Mouse (Mus musculus): Measurements from ENCODE around the gene Polg2. TPM values are rescaled to one million over a fixed set of nuclear protein-coding genes. Genes with fewer than 3 reads are reported as not detected.
"Not testable (repeated sequence)": the region's sequence is repeated elsewhere in the genome, so short reads cannot be mapped to it uniquely, and the experiment has no call there.

Gene Polg2
- polyA plus RNA-seq, 1 experiment from 2014 or later: 10.1 TPM

DNA sequence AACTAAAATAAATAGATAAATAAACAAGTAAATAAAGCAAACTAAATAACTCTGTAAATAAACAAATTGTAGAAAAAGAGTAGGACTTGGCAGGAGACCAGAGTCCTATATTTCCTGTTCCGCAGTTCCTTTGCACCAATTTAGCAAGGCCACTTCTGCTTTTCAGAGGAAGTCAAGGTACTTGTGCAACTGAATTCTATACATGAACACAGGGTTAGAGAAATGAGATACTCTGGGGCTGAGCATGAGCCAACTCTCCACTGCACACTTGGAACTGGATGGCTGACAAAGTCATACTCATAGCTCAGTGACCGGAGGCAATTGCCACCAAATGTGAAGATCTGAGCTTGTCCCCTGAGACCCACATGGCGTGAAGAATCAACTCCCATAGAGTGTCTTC is 20.3 kb downstream of the Polg2 start:
- Histone ChIP-seq H3K9ac (ENCODE audit: low read length) (no peak overlapping the region), H3K27ac (ENCODE audit: low read depth, low read length) (no peak overlapping the region), H3K36me3 (ENCODE audit: control insufficient read depth, insufficient read depth, low read length) (no peaks in the 10 kb centered on the region), H3K4me3 (ENCODE audit: low read depth, low read length) (no peak overlapping the region), H3K9me3 (replicated peaks; ENCODE audit: control insufficient read depth, low read length) (no peaks in the 10 kb centered on the region), H3K4me2 (ENCODE audit: low read length) (no peak overlapping the region), H3K27me3 (replicated peaks; ENCODE audit: control insufficient read depth, insufficient read depth, low read length) (no peaks in the 10 kb centered on the region), H3K4me1 (ENCODE audit: control insufficient read depth, insufficient read depth, low read length) (no peaks in the 10 kb centered on the region)
- DNase-seq (ENCODE audit: low spot score): no peak
- WGBS: 93% methylated on average over 3 of the region's 3 CpGs
- ATAC-seq: no peak

DNA sequence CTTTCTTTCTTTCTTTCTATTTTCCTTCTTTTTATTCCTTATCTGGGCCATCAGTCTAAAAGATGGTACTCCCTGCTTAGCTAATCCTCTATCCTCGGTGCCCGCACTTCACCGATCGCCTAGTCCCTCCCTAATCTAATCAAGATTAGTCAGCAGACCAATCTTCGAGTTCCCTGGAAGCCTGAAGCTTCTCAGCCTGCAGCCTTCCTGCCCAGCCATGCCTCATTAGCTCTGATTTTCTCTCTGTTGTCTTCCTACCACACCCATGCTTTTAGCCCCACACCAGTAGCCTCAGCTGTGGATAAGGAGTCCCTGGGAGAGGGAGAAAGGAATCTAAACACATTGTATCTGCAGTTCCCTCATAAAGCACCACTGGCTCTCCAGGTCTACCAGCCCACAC is 23.8 kb downstream of the Polg2 start:
- H3K9ac ChIP-seq (ENCODE audit: low read length): no peak overlapping the region
- DNase-seq (ENCODE audit: low spot score): no peak
- no peaks in the 10 kb centered on the region for H3K9me3 ChIP-seq (replicated peaks; ENCODE audit: control insufficient read depth, low read length)
- ATAC-seq: no peak
- no peak overlapping the region for H3K4me2 ChIP-seq (ENCODE audit: low read length)
- 21% methylated on average over 5 of the region's 5 CpGs for WGBS
- H3K27me3 ChIP-seq (replicated peaks; ENCODE audit: control insufficient read depth, insufficient read depth, low read length): no peaks in the 10 kb centered on the region
- no peak overlapping the region for H3K27ac ChIP-seq (ENCODE audit: low read depth, low read length)
- no peaks in the 10 kb centered on the region for H3K4me1 ChIP-seq (ENCODE audit: control insufficient read depth, insufficient read depth, low read length)
- H3K36me3 ChIP-seq (ENCODE audit: control insufficient read depth, insufficient read depth, low read length): no peaks in the 10 kb centered on the region
- H3K4me3 ChIP-seq (ENCODE audit: low read depth, low read length): no peak overlapping the region

DNA sequence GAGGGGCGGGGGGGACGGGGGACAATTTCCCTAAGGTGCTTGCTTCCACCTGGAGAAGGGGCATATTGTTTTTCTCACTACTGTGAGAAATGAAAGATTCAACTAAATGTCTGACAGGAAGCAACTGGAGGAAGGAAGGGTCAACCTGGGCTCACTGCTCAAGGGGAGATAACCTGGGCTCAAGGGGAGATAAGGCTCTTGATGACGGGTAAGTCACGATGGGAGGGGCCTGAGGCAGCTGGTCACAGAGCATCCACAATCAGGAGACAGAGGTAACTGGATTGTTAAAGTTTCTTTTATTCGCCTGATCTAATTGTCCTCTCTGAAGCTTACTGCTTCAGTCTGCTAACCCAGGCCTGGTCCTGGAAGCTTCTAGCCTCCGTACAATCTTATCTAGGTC is 26.0 kb downstream of the Polg2 start:
- Histone ChIP-seq H3K27me3 (replicated peaks; ENCODE audit: control insufficient read depth, insufficient read depth, low read length) (no peaks in the 10 kb centered on the region), H3K4me1 (ENCODE audit: control insufficient read depth, insufficient read depth, low read length) (no peaks in the 10 kb centered on the region), H3K9me3 (replicated peaks; ENCODE audit: control insufficient read depth, low read length) (no peaks in the 10 kb centered on the region), H3K4me2 (ENCODE audit: low read length) (no peak overlapping the region), H3K36me3 (ENCODE audit: control insufficient read depth, insufficient read depth, low read length) (no peaks in the 10 kb centered on the region), H3K27ac (ENCODE audit: low read depth, low read length) (no peak overlapping the region), H3K4me3 (ENCODE audit: low read depth, low read length) (no peak overlapping the region), H3K9ac (ENCODE audit: low read length) (no peak overlapping the region)
- ATAC-seq (no peak), DNase-seq (ENCODE audit: low spot score) (no peak)
- 85% methylated on average over 6 of the region's 6 CpGs for WGBS

DNA sequence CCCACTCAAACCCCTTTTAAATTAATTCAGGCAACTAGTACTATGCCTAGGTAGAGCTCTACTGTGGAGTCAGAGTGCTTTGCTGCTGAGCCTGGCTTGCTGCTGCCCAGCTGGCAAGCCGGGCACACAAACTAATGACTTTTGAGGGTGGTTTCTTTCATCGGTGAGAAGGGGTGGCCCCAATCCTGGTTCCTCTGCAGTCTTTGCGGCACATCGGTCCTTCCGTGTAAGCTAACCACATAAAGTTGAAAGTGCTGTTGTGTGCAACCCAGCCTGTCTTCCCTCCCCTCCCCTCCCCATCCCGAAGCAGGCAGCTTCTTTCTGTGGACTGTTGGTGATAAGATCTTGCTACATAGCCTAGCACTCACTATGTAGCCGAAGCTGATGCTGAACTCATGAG is 27.2 kb downstream of the Polg2 start:
- no peaks in the 10 kb centered on the region for H3K27me3 ChIP-seq (replicated peaks; ENCODE audit: control insufficient read depth, insufficient read depth, low read length)
- H3K4me1 ChIP-seq (ENCODE audit: control insufficient read depth, insufficient read depth, low read length): no peaks in the 10 kb centered on the region
- 0 out of 2 replicates have a peak, but pooled peaks cover 2% of the 10 kb centered on the region for H3K9me3 ChIP-seq (replicated peaks; ENCODE audit: control insufficient read depth, low read length)
- no peaks in the 10 kb centered on the region for H3K36me3 ChIP-seq (ENCODE audit: control insufficient read depth, insufficient read depth, low read length)
- ATAC-seq (no peak), DNase-seq (ENCODE audit: low spot score) (no peak)
- H3K27ac ChIP-seq (ENCODE audit: low read depth, low read length): no peak overlapping the region
- no peak overlapping the region for H3K4me2 ChIP-seq (ENCODE audit: low read length)
- no peak overlapping the region for H3K9ac ChIP-seq (ENCODE audit: low read length)
- H3K4me3 ChIP-seq (ENCODE audit: low read depth, low read length): no peak overlapping the region
- 90% methylated on average over 7 of the region's 7 CpGs for WGBS

DNA sequence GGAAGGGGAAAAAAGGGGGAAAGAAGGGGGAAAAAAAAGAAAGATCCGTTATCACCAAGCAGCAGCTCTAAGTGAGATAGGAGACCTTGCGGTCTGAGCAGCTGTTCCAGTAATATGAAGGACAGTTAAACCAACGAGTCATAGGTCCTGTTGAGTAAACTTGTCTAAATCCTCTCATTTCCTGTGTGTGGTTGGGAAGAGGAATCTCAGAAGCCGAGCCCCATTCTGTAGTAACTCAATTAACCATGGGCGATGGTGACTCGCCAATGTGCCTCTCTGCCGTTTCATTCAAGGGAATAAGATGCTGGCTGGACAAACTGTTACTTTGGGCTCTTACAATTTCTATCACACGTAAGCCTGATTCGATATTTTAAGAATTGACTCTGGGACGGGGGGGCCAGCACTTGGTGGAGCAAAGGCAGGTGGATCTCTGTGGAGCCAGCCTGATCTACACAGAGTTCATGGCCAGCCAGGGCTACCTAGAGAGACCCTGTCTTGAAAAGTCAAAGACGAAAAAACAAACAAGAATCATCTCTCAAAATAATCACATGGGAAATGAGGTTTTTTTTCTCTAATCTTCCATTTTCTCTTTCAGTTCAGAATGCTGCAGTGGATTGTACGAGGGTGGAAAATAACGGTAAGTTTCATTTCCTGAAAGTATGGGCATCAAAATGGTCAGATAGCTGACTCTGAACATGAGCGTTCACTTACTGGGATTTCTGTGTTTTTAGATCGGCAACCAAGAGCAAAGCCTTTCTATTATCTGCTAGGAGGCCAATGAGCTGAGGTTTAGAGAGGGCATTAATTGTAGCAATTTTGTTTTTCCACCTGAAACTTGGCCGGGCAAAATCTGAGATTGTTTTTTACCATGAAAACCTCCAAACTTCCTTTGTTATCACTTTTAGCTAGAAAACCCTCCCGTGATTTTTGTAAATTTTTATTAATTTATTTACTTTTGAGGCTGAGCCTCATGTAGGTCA is 28.0 kb downstream of the Polg2 start, which contains the start of gene Milr1:
Milr1 (plus strand) TSS at position 188 of the 980 bp plus-strand sequence.
- WGBS: 92% methylated on average over 17 of the region's 17 CpGs
- H3K9ac ChIP-seq (ENCODE audit: low read length): no peak within 1 kb of the TSS
- no peaks in the 10 kb centered on the region for H3K36me3 ChIP-seq (ENCODE audit: control insufficient read depth, insufficient read depth, low read length)
- H3K27me3 ChIP-seq (replicated peaks; ENCODE audit: control insufficient read depth, insufficient read depth, low read length): no peaks in the 10 kb centered on the region
- DNase-seq (ENCODE audit: low spot score) (no peak), ATAC-seq (no peak)
- H3K4me3 ChIP-seq (ENCODE audit: low read depth, low read length): no peak within 1 kb of the TSS
- H3K27ac ChIP-seq (ENCODE audit: low read depth, low read length): no peak within 1 kb of the TSS
- H3K4me1 ChIP-seq (ENCODE audit: control insufficient read depth, insufficient read depth, low read length): no peaks in the 10 kb centered on the region
- 0 out of 2 replicates have a peak, but pooled peaks cover 2% of the 10 kb centered on the region for H3K9me3 ChIP-seq (replicated peaks; ENCODE audit: control insufficient read depth, low read length)
- H3K4me2 ChIP-seq (ENCODE audit: low read length): no peak within 1 kb of the TSS

DNA sequence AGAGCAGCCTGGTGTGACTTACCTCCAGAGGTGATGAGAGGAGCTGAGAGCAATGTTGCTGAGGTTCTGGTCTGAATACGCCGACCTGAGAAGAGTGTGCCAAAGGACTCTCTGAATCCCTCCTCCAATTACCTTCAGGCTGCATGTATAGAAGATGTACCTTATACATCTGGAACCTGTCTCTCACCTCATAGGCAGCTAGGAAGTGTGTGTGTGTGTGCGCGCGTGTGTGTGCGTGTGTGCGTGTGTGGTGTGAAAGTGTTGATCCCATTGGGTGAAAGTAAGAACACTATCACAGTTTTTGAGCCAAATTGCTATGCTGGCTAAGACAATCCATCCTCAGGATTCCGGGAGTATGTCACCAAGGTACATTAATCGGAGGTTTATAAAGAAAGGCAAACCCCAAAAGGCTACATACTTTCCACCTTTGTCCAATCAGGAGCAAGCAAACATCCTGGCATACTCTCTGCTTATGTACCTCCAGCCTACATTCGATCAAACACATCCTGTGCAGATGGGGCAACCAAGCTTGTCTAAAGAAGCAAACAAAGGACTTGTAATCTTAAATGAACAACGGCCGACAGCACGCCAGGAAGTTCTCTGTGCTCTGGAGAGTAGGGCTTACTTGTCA is 29.1 kb downstream of the Polg2 start, which contains the start of gene Pecam1:
Pecam1 (minus strand) TSS at position 508 of the 631 bp plus-strand sequence.
- Histone ChIP-seq H3K4me1 (ENCODE audit: control insufficient read depth, insufficient read depth, low read length) (no peaks in the 10 kb centered on the region), H3K27ac (ENCODE audit: low read depth, low read length) (no peak within 1 kb of the TSS), H3K36me3 (ENCODE audit: control insufficient read depth, insufficient read depth, low read length) (no peaks in the 10 kb centered on the region), H3K9ac (ENCODE audit: low read length) (no peak within 1 kb of the TSS), H3K9me3 (replicated peaks; ENCODE audit: control insufficient read depth, low read length) (0 out of 2 replicates have a peak, but pooled peaks cover 2% of the 10 kb centered on the region), H3K27me3 (replicated peaks; ENCODE audit: control insufficient read depth, insufficient read depth, low read length) (no peaks in the 10 kb centered on the region), H3K4me2 (ENCODE audit: low read length) (no peak within 1 kb of the TSS), H3K4me3 (ENCODE audit: low read depth, low read length) (no peak within 1 kb of the TSS)
- no peak for DNase-seq (ENCODE audit: low spot score)
- WGBS: 88% methylated on average over 13 of the region's 13 CpGs
- no peak for ATAC-seq

DNA sequence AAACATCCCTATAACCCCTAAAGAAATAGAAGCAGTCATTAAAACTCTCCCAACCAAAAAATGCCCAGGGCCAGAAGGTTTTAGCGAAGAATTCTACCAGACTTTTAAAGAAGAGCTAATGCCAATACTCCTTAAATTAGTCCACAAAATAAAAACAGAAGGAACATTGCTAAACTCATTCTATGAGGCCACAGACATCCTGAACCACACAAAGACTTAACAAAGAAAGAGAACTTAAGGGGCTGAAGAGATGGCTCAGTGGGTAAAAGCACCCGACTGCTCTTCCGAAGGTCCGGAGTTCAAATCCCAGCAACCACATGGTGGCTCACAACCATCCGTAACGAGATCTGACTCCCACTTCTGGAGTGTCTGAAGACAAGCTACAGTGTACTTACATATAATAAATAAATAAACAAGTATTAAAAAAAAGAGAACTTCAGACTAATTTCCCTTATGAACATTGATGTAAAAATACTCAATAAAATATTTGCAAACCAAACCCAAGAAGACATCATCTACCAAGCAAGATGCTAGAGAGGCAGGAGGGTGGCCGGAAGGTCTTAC is 29.7 kb downstream of the Polg2 start:
- not testable (repeated sequence) for DNase-seq (ENCODE audit: low spot score); H3K9ac ChIP-seq (ENCODE audit: low read length); H3K27ac ChIP-seq (ENCODE audit: low read depth, low read length); H3K36me3 ChIP-seq (ENCODE audit: control insufficient read depth, insufficient read depth, low read length); H3K27me3 ChIP-seq (replicated peaks; ENCODE audit: control insufficient read depth, insufficient read depth, low read length); ATAC-seq; H3K4me1 ChIP-seq (ENCODE audit: control insufficient read depth, insufficient read depth, low read length); H3K4me3 ChIP-seq (ENCODE audit: low read depth, low read length); H3K9me3 ChIP-seq (replicated peaks; ENCODE audit: control insufficient read depth, low read length); H3K4me2 ChIP-seq (ENCODE audit: low read length)
- WGBS: 95% methylated on average over 7 of the region's 7 CpGs

DNA sequence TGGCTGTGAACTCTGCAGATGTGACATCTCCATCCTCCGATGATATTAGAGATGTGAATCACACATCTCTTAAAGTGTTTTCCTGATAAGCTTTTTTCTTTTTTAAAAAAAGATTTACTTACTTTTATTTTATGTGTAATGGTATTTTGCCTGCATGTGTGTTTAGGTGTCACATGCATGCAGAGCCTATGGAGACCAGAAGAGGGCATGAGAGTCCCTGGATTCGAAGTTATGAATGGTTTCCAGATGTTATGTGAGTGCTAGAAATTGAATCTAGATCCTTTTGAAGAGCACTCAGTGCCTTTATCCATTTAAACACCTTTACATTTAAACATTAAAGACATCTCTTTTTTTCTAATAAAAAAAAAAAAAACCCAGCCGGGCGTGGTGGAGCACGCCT is 34.4 kb downstream of the Polg2 start:
- WGBS: 93% methylated on average over 5 of the region's 5 CpGs
- no peak for ATAC-seq
- Histone ChIP-seq H3K36me3 (ENCODE audit: control insufficient read depth, insufficient read depth, low read length) (no peaks in the 10 kb centered on the region), H3K27me3 (replicated peaks; ENCODE audit: control insufficient read depth, insufficient read depth, low read length) (no peaks in the 10 kb centered on the region), H3K4me2 (ENCODE audit: low read length) (no peak overlapping the region), H3K4me3 (ENCODE audit: low read depth, low read length) (no peak overlapping the region), H3K9ac (ENCODE audit: low read length) (no peak overlapping the region), H3K4me1 (ENCODE audit: control insufficient read depth, insufficient read depth, low read length) (no peaks in the 10 kb centered on the region), H3K9me3 (replicated peaks; ENCODE audit: control insufficient read depth, low read length) (0 out of 2 replicates have a peak, but pooled peaks cover 2% of the 10 kb centered on the region), H3K27ac (ENCODE audit: low read depth, low read length) (no peak overlapping the region)
- no peak for DNase-seq (ENCODE audit: low spot score)

Measured in forebrain, embryonic 14.5 days (tissue).